Mouse (Mus musculus) embryo, embryonic 11 days (tissue): ENCODE measurements around the gene Tsen34.
A peak's percentile ranks its signal among the peaks of the same experiment; 100 is the strongest.

Source experiments
- DNase-seq: peaks from one replicate; pipeline ENCODE4 v3.0.0-alpha.2; 2015

Gene Tsen34

DNA sequence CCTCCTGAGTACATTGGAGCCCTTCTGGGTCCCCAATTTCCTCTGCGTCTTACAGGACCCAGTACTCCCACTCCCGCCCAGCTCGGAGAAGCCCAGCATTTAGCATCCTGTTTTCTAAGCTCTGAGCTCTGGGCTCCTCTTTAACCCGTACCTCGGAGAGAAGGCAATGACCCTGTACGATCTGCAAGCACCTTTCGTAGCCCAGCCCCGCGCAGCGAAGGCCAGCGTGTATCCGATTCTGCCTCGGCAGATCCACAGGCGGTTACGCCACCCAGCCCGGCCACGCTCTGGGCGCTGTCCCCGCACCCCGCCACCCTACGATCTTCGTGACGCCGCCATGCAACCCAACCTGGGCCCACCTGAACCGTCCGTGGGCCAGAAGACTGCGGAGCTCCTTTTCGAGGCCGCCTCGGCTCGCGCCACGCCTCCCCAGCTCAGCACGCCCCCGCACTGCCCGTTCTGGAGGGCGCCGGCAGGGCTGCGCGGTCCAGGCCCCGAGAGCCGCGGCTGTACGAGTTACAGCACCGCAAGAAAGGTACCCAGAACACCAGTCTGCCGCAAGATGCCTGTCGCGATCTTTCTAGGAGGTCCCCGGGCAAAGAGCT, at the start of gene Tsen34:
Tsen34 (plus strand) TSS at position 482 of the 605 bp plus-strand sequence.
- DNase-seq, result no peak

- DNase-seq, result no peak
Measured at GRCm38 (mm10) chr7:3643412-3643811, 49.3 kb upstream of the Tsen34 start.

GRCm38 (mm10) chr7:3643843-3644242, 48.8 kb upstream of the Tsen34 start:
- no peak for DNase-seq

GRCm38 (mm10) chr7:3644348-3644671, 48.4 kb upstream of the Tsen34 start:
- no peak for DNase-seq

DNA sequence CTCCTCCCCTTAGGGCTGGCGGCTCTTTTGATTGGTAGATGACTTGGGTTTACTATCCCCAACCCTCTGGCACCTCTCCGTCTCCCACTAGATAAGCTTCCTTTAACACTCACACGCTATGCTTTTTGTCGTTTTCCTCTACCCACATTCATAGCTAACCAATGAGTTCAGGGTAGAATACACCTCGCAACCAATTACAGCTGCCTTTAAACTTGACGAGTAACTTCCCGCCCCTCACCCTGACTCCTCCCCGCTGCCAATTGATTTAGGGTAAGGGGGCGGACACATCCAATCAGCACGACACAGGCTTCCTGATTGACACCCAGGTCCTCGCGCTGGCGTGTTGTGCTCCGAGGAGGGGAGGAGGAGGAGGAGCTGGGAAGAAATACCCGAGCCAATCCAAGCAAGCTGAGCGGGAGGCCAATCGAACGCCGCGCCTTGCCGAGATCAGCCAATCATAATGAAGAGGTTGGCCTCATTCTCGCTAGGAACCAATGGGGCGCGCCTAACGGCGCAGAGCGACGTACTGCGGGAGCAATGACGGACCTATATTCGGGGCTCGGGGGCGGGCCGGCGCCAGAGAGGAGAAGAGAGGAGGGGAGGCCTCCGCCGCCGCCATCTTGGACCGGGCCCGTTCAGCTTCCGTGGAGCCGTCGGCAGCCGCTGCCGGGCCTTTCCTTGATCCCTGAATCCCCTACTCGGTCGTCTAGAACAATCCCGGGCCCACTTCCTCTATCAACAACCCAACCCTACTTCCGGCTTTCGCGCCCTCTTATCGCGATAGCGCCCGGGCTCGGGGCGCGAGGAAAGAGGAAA, 47.8 kb upstream of the Tsen34 start, which contains the start of gene Cnot3:
Cnot3 (plus strand) TSS at position 597 of the 816 bp plus-strand sequence.
- DNase-seq, result peak; percentile 98

- DNase-seq, result no peak
Measured at GRCm38 (mm10) chr7:3645488-3646025, 47.1 kb upstream of the Tsen34 start.

DNA sequence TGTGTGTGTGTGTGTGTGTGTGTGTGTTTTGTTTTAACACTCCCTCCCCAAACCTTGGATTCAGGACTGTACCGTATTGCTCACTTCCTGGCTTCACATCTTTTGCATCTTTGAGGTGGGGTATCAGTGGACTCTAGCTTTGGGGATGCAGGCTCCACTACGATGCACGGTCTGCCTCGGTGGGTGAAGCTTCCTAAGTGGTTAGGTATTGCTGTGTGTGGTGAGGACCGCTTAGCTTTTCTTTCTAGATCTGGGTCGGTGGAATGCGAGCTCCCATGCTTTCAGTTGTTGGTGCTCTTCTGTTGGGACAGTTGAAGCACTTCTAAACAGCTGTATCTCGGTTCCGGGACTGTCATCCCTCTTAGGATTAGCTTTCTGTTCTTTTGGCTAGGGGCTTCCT, 46.5 kb upstream of the Tsen34 start:
- no peak for DNase-seq

DNA sequence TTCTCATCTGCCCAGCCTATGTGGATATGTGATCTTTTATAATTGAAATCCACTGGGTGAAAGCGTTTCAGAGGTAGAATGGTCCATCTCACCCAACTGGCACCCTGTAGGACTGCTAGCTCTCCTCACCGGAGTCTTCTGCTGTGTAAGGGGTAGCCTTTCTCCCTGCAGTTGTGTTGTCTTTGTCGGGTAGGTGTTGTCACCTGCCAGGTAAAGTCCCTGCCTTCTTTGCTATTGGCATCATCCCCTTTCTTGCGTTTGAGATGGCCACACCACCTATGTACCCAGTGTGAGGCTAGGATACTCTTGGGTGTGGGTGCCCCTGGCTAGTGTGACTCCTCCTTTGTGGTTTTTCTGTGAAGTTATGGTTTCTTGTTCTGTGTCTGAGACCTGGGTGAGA, 46.0 kb upstream of the Tsen34 start:
- no peak for DNase-seq

DNA sequence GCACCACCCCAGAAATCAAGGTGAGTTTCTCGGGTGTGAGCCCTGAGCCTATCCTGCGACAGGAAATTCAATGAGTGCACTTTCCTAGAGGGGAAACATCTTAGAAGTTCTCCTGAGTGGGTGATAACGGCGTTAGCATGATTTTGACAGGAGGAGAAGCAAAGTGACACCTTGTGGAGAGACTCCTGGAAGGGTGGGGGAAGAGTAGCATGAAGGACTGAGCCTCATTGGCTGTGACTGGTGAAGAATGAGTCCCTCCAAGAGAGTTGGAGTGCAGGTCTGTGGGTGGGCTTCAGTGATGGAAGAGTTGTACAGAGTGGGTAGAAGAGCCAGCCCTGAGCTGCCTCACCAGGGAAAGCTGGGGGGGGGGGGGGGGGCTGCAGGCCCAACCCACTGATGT, 35.7 kb upstream of the Tsen34 start:
- DNase-seq, result no peak

DNA sequence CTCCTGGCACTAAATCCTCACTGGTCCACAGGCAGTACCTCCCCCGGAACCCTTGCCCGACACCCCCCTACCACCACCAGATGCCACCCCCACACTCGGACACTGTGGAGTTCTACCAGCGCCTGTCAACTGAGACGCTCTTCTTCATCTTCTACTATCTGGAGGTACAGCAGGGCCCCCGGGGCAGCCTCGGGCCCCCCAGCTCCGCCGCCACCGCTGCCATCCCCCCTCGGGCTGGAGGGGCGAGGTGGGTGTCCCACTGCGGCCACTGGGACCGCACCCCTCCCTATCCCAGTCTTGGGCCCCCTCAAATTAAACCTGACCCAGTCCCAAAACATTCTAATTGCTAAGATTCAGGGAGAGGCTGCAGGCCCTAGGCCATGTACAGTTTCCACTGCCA, 34.1 kb upstream of the Tsen34 start:
- no peak for DNase-seq

DNA sequence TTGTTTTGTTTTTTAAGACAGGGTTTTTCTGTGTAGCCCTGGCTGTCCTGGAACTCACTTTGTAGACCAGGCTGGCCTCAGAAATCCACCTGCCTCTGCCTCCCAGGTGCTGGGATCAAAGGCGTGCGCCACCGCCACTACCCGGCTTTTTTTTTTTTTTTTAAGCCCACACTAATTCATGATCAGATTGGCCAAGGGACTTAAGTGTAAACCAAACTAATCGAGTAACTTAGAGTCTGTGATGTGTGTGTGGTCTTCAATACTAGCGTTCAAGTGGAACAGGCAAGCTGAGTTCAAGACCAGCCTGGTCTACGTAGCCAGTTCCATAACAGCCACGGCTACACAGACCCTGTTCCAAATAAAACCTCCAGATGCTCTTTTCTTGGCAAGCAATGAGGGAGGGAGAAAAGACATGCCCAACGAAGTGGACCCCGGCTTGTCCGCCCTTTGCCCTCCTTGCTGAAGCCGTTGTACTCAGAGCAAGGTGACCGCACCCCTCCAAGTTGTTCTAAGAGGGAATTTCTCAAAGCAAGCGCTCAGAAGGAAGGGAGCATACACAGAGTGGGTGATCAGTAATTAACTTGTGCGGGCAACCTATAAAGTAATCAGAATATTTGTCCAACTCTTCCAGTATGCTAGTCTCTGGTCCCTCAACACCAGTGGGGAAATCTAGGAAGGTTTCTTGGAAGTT, 28.0 kb upstream of the Tsen34 start:
- peak; percentile 37 for DNase-seq

- DNase-seq, result peak; percentile 96
Measured at GRCm38 (mm10) chr7:3665215-3666114, 27.2 kb upstream of the Tsen34 start, which contains the start of gene Leng1. TSS of gene Leng1 (minus strand) at chr7:3665840.

DNA sequence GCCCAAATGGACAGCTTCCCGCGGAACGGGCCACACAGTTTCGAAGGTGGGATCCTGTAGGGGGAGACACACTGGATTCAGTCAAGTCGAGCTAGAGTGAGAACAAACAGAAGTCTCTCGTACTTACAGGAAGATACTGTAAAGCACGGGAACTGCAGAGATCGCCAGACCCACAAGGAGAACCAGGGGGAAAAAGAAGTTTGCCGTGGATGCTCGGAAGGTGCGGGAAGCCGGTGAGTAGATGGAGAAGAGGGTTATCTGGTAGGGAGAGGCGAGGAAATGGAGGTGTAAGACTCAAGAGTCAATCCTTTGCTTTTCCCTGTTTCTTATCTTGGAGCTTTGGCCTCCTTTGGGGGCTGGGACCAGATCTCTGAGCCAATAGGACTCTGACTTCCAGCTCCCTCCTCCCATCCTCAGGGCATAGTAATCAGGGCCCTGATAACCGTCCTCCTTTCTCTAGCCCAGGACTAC, 25.7 kb upstream of the Tsen34 start:
- peak; percentile 24 for DNase-seq

DNA sequence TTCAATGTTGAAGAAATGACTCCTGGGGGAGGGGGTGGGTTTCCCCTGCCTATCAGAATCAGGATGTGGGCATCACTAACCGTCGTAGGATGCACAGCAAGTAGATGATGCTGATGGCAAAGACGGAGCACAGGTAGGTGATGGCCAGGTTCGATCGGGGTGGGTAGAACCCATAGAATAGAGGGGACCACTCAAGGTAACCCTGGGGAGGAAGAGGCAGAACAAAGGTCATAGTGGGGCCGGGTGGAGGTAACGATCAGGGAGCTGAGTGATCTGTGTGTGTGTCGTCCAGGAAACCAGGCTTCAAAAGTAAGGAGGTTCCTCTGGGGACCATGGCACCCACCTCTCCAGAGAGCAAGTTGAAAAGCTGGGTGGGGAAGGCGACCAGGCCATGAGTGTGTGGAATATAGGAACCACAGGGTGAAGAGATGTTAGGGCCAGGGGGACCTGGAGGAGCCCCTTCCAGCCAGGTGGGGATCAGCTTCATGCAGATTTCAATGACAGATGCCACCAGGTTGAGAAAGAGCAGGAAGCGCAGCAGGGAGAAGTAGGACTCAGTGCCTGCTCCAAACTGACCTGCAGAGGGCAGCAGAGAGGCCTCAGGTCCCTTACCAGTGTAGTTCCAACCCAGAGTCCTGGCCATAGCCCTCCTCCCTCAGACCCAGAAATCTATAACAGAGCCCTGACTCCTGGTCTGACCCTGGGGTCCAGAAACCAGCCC, 18.0 kb upstream of the Tsen34 start:
- DNase-seq, result peak; percentile 86

DNA sequence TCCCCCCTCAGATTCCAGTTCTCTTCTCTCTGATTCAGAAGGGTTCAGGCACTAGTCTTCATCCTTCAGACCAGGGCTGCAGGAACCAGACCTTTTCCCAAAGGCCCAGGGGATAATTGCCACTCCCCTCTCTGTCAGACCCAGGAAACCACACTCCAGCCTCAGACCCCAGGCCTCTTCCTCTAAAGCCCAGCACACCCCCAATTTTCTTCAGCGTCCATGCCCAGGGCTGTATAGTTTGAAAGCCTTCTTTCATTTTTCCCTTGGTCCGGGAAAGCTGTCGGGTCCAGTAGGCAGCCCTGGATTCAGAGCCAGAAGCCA, 17.5 kb upstream of the Tsen34 start:
- DNase-seq, result no peak

DNA sequence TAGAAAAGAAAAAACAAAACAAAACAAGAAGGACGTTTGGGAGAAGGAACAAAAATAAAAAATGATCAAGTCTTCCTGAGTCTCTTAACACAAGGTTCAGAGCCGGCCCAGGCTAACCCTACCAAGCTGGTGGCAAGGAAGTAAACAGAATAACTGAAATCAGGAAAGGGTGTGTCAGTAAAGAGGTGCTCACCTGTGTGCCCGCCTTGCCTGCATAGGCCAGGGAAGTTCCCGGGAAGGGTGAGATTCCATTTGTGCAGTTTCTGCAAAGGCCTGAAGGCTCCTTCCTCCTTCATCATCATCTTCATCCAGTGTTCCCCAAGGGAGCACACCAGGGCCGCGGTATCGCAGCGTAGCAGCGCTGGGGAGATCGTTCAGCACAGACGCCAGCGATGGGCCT, 16.3 kb upstream of the Tsen34 start:
- DNase-seq, result no peak

DNA sequence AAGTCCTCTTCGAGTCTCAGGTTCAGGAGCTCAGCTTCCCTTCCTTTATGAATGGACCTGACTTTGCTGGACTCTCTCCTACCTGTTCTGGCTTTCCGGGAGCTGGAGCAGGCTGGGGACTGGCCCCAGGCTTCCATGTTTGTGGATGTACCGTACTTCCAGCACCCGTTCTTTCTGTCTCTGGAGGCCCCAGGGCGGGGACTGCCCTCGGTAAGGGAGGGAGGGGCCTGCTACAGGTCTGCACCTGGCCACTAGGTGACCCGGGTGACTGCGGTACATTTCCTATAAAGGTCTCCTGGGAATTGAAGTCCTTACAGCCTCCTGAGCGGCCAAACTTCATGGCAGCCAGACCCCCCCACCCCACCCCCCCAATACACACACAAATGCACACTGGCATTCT, 15.3 kb upstream of the Tsen34 start, which contains the start of gene Tmc4:
Tmc4 (minus strand) TSS at position 212 of the 400 bp plus-strand sequence.
- DNase-seq, result no peak

DNA sequence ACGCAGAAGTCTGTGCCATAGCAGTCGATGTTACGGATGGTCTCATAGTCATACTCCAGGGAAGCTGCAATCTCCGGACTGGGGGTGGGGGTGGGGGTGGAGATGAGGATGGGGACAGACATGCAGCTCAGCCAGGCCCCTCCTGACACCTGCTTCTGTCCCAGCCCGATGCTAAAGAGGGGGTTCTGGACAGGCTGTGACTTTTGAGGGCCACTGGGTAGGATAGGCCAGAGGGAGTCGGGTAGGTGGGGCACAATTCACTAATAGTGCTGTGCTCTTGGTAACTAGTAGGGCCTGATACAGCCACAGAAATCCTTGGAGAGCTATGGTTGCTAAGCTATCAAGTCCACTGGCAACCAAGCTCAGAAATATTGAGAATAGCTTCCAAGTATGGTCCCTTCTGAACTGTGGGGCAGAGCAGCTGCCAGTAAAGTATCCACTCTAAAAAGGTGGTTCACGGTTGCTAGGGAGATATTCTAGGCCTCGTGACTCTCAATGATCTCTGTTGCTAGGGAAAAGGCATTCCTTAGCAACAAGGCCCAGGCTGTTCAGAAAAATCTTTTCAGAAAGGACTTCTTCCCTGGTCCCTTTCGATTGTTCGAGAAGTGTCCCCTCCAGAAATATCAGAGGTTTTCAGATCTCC, 8.6 kb upstream of the Tsen34 start:
- peak; percentile 19 for DNase-seq

GRCm38 (mm10) chr7:3684698-3685097, 8.0 kb upstream of the Tsen34 start:
- no peak for DNase-seq

DNA sequence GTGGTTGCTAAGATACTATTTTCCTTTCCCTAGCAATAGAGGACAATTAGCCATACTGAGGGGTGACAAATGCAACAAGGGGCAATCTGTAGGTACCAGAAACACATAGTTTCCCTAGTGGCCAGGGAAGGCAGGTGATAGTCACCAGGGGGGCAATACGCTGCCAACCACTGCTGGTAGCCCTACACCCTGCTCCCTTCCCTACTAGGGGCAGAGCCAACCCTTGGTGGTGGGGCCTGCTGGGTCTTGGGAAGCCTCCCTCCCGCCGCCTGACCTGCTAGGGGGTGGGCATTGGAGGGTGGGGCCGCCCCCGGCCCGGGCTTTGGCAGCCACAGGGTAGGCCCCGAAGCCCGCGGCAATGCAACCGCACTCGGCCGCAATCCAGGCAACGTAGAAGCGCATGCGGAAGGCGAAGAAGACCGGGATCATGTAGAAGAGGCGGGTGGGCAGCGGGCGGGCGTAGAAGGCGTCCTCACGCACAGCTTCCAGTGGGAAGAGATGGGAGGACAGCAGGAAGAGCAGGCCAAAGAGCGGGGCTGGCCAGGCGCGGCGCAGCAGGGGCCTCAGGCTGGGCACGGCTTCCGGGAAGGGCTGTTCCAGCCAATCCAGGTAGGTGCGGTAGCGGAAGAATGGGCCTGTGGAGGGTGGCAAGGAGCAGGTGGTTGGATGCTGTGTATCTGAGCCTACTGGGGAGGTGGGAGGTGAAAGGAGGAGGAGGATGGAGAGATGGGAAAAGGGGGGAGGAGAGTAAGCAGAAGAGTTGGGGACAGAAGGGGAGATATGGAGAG, 7.1 kb upstream of the Tsen34 start:
- DNase-seq, result no peak
